Mouse (Mus musculus): ENCODE data around the gene Acap3.

Gene Acap3

DNA sequence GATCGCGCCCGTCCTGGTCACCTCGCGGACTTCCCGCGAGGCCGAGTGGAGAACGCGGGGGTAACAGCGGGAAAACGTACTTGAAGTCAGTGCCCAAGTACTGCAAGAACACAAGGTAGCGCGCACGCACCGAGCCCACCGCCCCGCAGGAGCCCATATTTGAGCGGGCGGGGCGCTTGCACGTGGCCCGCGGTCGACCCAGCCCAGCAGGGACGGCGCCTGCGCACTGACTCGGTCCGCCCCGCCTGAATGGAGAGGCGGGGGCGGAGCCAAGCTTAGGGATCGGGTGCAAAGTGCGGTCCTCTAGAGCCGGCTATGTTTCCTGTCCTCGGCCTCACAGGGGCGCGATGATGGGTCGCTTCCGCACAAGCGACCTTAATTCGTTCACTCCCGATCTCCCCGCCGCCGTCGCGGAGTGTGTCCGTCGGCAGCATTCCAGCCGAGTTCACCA is at the start of gene Acap3, which contains the start of gene Pusl1:
Gene Acap3 (plus strand): TSS at position 272 of the 451 bp plus-strand sequence.
Gene Pusl1 (minus strand): TSS at position 231 of the 451 bp plus-strand sequence.
- peak; percentile 96 to 98 for DNase-seq (ENCODE audit: inconsistent age in 2 of 2, low spot score in 1 of 2)

DNA sequence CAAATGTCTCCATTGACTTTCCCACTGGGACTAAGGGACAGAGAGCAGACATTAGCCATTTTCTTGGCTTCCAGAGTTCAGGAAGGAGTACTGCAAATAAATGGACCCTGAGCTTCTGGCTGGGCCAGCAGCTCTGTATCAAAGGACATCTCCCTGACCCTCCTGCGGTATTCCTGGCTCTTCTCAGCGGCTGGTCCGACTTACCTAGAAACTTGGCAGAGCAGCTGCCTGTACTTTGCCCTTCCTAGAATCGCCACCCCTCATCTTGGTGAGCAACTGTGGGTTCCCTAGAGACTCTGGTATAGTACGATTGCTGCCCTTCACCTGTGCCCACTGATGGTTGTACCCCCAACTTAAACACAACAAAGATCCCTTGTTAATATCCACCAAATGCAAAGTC is 48.4 kb upstream of the Acap3 start:
- no peak for DNase-seq (ENCODE audit: inconsistent age in 2 of 2, low spot score in 1 of 2)

DNA sequence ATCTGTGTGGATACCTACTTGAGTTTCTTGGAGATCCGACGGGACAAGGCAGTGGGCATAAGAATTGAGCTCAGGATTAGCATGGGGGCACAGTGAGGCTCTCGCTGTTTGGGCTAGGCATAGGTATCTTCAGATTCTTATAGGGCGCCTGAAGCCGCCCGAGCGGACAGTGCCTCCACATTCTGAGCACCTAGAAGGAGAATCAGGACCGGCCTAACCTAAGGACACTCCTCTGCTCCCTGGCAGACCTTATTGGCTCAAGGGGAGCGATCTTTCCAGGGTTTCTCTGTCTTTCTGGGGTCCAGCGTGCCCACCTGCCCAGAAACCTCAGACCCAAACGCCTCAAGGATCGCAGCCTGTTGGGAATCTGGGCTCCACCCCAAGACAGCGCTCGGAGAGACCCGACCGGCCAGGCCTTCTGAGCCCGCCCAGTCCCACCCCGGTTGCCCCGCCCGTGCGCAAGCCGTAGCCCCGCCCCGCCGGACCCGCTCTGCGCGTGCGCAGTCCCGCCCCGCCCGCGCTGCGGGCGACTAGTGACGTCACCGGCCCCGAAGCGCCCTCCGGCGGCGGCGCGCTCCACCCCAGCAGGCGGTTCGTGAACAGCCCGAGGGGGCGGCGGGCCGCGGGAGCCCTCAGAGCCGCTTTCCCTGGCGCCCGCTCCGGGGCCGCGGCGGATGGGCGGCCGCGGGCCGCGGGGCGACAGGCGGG is 44.6 kb upstream of the Acap3 start, which contains the start of gene Dvl1:
Gene Dvl1 (plus strand): TSS at position 532 of the 708 bp plus-strand sequence.
- peak; percentile 95 to 98 for DNase-seq (ENCODE audit: inconsistent age in 2 of 2, low spot score in 1 of 2)

DNA sequence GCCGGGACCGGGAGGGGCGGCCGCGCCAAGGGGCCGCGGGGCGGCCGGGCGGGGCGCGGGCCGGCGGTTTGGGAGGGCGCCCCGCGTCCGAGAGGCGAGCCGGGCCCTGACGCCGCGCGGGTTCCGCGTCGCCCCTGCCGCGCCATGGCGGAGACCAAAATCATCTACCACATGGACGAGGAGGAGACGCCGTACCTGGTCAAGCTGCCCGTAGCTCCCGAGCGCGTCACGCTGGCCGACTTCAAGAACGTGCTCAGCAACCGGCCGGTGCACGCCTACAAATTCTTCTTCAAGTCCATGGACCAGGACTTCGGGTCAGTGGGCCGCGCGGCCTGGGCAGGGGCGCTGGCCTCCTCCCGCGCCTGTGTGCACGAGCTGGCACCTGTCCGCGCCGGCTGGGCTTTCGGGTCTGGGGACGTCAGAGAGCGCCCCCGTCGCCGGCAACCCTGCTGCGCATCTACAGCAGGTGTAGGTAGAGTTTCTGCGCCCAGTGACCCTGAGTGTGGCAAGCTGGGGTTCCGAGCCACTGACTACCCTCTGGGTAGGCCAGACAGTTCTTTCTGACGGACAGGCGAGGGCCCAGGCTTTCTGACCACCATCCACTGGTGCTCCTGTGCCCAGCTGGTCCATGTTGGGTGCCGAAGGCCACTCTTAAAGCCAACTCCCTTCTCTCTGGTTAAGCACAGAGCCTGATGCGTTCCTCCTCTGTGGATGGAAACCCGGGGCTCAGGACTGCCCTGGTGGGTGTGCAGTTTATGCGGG is 43.9 kb upstream of the Acap3 start:
- DNase-seq (ENCODE audit: inconsistent age in 2 of 2, low spot score in 1 of 2) = peak in 1 of 2 experiments; percentile 63

DNA sequence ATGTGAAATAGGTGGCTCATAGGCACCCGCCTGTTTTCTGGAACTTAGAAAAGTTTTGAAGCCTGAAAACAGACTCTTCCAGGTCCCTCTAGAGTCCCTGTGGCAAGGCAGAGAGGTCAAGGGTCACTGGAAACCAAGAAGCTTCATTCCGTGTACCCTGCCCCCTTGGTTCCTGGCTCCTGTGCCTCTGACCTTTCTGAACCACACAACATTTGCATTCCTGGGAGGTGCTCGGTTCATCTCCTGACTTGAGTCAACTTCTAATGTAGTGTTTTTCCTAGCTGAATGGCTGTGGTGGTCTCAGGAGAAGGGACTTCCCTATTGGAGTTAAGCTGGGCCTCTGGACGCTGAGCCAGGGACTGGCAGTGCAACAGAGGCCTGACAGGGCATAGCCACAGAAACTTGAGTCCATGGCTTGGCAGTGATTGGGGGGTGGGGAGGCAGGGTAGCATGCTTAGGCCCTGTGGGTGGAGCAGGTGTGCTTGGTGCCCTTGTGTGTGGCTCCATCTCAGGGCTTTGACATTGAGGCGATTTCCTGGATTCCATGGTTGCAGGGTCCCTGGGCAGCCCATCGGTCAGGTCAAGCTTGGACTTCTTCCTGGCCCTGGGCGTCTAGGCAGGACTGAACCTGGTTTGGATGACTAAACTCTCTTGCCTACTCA is 43.1 kb upstream of the Acap3 start:
- DNase-seq (ENCODE audit: inconsistent age in 2 of 2, low spot score in 1 of 2) = peak in 1 of 2 experiments; percentile 59

DNA sequence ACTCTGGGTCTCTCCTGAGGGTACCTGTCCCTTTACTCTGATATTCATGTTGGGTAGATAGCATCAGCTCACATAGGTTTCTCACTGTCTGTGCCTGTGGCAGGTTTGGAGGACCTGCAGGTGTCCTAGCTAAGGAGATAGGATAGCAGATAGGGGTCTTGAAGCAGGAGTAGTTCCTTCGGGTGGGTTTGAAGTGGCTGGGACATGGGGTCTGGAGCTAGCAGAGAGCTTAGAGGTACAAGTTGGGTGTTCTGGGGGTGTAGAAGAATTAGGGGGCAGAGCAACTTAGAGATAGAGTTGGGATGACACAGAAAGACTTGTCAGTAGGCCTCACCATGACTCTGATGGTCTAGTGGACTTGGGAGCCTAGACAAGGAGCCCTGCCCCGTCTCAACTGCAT is 42.2 kb upstream of the Acap3 start:
- DNase-seq (ENCODE audit: inconsistent age in 2 of 2, low spot score in 1 of 2) = no peak

DNA sequence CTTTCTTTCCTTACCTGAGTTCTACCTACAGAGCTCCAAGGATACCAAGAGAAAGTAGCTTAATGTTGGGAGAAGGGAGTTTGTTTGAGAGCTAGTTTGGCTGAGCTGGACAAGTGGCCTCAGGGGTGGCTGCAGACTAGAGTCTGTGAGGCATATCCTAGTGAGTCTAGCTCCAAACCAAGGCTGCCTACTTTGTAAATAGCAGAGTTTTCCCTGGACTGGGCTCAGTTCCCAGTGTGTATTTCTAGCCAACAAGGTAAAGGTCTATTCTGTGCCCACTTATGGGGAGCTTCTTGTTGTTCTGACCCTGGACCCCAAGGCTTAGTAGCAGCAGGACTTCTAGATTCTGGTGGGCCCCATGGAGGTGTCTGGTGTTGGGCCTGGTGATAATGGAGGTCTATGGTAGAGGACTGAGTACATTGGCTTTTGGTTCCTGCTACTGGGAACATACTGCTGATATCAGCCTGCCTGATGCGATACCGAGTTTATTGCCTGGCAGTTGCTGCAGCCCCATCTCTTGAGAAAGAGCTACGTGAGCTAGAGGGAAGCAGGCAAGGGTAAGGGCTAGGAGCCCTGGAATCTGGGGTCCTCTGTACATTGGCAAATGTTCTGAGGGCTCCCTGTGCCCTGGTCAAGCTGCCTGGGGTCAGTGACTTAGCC is 41.7 kb upstream of the Acap3 start:
- no peak for DNase-seq (ENCODE audit: inconsistent age in 2 of 2, low spot score in 1 of 2)

DNA sequence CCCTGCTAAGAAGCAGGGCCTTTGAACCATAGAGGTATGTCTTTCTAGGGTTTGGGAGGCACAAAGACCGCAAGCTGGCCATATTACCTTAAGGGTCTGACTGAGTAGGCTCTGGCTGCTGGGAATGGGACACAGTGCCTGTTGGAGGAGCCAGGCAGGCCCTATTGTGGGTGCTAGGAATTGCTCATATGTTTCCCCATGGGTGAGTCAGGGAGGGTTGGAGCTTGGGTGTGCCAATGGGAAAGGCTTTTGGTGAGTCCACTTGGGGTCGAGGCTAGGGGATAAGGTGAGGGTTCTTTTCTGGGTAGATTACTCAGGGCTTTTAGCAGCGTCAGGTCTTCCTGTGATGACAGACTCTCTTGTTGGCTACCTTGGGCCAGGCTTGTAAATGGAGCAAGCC is 40.3 kb upstream of the Acap3 start:
- DNase-seq (ENCODE audit: inconsistent age in 2 of 2, low spot score in 1 of 2) = peak in 1 of 2 experiments; percentile 86

DNA sequence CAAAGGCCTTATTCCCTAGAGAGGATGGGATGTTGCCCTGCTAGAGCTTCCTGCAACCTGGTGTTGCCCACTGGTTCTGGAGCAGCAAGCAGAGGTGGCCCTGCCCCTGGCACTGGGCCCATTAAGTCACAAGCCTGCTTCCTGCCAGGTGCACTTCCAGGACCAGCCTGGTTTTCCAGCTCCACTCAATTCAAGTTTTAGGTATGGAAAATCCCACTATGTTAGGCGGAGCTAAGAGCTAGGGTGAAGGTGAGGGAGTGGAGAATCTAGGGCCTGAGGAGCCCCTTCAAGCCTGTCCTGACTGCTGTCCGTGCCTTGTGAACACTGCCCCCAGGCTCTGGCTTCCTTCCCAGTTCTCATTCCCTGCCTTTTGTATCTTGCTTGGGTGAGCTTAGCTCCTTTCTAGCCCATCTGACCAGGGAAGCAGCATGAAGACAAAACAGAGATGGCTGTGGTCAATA is 39.6 kb upstream of the Acap3 start:
- DNase-seq (ENCODE audit: inconsistent age in 2 of 2, low spot score in 1 of 2) = peak in 1 of 2 experiments; percentile 67

DNA sequence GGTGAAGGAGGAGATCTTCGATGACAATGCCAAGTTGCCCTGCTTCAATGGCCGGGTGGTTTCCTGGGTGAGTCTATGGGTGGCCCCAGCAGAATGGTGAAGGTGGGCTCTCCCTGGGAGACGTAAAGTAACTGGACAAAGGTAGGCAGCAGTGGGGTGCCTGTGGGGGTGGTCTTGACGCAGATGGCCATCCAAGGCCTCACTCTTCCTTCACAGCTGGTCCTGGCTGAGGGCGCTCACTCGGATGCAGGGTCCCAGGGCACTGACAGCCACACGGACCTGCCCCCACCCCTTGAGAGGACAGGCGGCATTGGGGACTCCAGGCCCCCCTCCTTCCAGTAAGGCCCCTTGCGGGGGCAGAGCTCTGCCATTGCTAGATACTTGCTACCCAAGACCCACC is 38.2 kb upstream of the Acap3 start:
- DNase-seq (ENCODE audit: inconsistent age in 2 of 2, low spot score in 1 of 2) = no peak

DNA sequence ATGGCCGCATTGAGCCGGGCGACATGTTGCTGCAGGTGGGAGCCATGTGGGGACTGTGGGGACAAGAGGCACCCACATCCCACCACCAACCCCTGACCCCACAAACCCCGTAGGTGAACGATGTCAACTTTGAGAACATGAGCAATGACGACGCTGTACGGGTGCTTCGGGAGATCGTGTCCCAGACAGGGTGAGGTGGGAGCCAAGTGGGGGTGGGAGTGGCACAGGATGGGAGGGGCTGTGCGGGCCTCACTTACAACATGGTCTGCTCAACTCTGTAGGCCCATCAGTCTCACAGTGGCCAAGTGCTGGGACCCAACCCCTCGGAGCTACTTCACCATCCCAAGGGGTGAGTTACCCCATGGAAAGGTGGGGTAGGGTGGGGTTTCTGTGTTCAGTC is 36.6 kb upstream of the Acap3 start:
- DNase-seq (ENCODE audit: inconsistent age in 2 of 2, low spot score in 1 of 2) = no peak

DNA sequence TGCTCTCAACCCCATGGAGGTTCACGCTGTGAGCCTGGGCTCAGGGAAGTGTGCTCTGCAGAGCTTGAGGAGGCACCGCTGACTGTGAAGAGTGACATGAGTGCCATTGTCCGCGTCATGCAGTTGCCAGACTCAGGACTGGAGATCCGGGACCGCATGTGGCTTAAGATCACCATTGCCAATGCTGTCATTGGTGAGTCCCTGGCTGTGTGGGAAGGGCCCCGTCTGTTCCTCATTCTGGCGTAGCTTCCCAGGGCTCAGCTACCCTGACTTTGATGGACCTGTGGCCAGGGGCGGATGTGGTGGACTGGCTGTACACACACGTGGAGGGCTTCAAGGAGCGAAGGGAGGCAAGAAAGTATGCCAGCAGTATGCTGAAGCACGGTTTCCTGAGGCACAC is 35.6 kb upstream of the Acap3 start:
- DNase-seq (ENCODE audit: inconsistent age in 2 of 2, low spot score in 1 of 2) = no peak

DNA sequence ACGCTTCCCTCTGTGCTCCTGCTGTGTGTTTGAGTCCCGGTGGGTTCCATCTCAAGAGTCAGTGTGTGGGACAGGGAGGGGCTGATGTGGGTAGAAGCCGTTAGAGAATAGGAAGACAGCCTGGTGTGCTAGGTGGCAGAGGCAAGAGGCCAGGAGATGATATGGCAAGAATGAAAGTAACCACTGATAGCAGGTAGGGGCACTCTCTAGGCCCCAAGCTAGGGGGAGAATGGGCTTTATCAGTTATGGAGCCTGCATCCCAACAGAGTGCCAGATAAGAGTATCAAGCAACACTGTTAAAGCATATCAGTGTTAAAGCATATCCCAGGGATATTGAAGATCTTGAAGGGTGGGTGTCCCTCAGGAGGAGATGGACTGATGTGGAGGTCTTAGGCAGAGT is 34.7 kb upstream of the Acap3 start:
- no peak for DNase-seq (ENCODE audit: inconsistent age in 2 of 2, low spot score in 1 of 2)

DNA sequence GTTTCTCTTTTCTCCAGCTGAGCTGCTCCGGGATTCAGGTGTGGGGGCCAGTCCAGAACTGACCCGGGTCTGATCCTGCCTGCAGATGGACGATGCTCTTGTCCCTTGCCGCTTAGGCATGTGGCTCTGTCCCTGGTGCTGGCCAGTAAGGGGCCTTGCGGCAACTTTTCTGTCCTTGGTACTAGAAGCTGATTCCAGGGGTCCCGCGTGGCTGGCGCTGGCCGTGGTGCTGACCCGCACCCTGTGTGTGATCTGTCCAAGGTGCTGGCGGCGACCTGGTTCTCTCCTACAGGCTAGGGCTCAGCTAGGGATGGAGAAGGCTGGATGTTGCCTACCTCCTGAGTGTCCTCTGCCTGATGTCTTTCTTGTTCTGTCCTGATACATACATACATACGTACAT is 32.3 kb upstream of the Acap3 start:
- peak; percentile 50 to 69 for DNase-seq (ENCODE audit: inconsistent age in 2 of 2, low spot score in 1 of 2)

DNA sequence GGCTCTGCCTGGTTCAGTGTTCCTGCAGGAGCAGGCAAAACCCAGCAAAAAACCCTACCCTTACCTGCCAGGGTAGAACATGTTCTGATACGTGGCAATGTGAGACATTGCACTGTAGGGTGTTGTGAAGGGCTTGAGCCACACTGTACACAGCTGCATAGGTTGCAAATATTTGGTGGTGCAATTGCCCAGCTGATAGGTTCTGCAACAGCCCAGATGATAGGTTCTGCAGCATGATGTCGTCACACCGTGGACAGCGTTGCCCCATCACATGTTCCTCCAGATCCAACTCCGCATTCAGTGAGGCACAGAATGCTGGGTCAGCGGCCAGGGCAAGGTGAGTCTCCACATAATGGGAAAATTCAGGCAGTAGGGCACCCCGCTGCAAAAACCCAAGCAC is 29.8 kb upstream of the Acap3 start:
- peak in 1 of 2 experiments; percentile 36 for DNase-seq (ENCODE audit: inconsistent age in 2 of 2, low spot score in 1 of 2)

DNA sequence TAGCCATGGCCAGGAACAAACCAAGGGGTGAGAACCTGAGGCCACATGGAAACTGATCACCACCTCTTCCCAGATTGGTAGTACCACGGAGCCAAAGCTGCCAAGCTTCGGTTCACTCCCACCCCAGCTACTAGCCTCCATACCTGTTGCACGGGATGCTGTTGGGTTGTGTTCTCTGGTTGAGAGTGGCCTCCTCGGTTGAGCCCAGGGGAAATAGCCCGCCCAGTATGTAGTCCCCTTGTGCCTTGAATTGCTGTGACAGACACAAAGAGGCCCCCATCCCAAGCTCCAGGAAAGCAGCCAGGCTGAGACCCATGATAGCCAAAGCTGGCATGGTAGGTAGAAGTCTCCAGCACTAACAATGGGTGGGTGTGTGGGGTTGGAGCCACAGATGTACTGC is 28.6 kb upstream of the Acap3 start, which contains the start of gene Tas1r3:
Gene Tas1r3 (minus strand): TSS at position 362 of the 400 bp plus-strand sequence.
- no peak for DNase-seq (ENCODE audit: inconsistent age in 2 of 2, low spot score in 1 of 2)

DNA sequence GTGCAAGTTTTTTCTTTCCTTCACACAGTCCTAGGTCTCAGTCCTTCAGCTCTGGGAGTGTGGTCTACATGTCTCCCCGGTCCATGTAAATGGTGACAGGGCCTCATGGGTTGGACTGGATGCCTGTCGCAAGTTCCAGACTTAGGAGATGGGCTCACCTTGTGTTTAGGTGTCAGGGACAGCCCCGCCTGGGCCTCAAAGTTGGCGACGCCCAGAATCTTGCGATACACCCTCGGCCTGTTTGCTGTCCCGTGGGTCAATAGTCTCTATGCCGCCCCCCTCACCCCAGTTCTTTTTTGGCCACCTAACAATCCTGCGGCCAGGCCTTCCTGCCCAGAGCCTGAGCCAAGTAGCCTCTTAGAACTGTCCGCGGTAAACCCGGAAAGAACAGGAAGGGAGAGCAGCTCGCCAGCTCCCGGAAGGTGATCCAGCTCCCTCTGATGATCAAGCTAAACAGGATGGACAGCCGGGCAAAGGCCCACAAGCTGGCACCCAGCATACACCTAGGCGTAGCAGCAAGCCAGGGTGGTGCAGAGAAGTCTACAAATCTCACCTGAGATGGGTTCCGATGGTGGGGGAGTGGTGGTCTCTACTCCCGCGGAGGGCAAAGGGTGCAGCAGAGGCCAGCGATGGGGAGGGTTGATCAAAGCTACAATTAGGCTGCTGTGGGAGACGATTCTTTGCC is 22.9 kb upstream of the Acap3 start:
- peak in 1 of 2 experiments; percentile 37 for DNase-seq (ENCODE audit: inconsistent age in 2 of 2, low spot score in 1 of 2)

DNA sequence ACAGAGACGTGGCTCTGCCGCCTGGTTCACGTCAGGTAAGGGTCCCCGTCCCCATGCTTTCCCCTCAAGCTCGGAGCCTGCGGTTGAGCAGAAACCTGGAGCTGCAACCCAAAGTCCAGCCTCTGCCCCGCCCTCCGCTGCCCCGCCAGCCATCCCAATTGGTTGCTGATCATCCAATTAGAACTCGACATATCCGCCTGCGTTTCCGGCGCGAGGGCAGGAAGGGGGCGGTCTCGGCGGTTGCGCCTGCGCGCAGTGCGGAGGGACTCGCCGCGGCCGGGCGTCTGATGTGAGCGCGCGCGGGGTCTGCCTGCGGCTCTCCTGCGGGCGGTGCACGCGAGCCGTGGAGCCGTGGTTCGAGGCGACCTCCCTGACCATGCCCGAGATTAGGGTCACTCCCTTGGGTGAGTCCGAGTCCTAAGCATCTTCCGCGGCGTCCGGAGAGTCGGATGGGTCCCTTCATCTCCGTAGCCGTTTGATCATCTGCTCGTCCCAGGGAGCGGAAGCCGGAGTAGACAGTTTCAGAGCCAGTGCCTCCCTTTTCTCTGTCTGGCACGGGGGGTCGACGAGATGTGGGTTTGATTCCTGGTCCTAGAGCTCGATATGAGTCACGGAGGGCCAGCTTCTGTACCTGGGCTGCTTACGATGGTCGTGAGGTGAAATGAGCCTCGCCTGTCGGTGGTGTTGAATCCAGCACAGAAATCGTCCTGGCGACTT is 22.1 kb upstream of the Acap3 start, which contains the start of the genes Cptp and Ints11:
Gene Cptp (minus strand): TSS at position 124 of the 717 bp plus-strand sequence.
Gene Ints11 (plus strand): TSS at position 230 of the 717 bp plus-strand sequence.
- DNase-seq (ENCODE audit: inconsistent age in 2 of 2, low spot score in 1 of 2) = peak; percentile 98 to 99

DNA sequence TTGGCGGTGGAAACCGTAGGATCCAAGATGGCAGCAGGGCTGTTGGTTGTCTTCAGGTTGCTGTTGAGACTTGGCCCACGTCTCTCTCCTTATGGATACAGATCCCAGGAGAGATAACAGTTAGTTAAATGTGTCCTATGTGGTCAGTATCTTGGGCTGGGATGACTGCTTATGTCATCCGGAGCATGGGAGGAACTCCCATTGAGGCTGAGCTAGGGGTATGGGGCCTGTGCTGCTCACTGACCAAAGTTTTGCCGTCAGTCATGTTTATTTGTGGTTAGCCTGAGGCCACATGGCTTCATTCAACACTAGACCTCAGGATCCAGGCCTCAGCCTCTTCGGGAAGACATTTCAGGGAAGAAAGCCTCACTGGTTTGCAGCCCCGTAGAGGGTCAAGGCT is 20.2 kb upstream of the Acap3 start:
- DNase-seq (ENCODE audit: inconsistent age in 2 of 2, low spot score in 1 of 2) = no peak

Data from adrenal gland, adult (tissue).